Mouse (Mus musculus): ENCODE results near the gene Arl8b.

Arl8b gene

DNA sequence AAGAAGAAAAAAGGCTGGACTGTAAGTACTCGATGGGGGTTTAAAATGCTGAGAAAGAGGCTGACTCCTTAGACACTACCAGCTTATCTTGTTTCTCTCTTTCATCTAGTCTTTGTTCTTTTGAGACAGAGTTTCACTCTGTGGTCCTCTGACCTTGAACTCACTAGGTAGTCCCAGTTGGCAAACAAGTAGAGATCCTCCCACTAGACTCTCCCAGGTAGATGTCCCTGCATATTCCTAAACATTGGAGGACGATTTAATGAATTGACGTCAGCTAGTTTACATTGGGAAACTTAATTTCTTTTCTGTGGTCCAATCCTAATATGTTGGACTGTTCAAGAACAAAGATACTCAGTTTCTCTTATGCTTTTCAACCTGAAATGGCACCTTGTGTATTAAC is 2.7 kb downstream of the Arl8b start:
- DNase-seq, result no peak

GRCm38 (mm10) chr6:108791498-108791897 is 8.6 kb downstream of the Arl8b start:
- DNase-seq, result no peak

DNA sequence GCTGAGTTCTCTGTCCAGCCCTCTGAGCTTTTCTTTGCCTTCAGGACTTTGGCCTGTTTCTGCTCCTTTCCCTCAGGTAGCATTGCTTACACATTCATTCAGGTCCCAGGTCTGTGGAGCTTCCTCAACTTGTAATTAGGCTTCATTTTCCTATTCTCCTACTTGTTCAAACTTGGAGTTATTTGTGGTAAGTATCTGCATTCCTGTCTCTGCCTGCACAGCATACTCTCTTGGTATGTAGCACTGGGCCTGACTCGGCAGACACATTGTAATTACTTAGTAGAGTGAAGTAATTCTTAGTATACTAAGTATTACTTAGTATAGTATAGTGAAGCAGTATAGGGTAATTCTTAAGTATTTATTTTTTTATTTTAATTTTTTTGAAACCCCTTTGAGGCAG is 13.0 kb downstream of the Arl8b start:
- no peak for DNase-seq

DNA sequence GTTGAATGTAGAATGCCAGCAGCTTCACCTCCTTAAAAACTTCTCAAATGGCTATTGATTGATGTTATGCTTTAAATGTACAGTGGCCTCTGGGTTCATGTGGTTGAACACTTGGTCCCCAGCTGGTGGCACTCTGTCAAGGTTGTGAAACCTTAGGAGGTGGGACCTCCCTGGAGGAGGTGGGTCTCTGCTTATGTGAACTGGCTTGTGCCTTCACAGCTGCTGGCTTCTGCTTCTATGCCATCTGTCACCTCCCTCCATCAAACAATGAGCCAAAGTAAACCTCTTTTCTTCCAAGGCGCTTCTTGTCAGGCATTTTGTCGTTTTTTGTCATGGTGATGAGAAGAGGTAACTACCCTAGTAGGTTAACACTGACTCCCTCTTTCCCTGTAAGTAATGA is 13.8 kb downstream of the Arl8b start:
- DNase-seq, result no peak

- peak; percentile 43 for DNase-seq
Measured at GRCm38 (mm10) chr6:108805194-108805593, 22.3 kb downstream of the Arl8b start.

GRCm38 (mm10) chr6:108805871-108806270 is 23.0 kb downstream of the Arl8b start:
- no peak for DNase-seq

DNA sequence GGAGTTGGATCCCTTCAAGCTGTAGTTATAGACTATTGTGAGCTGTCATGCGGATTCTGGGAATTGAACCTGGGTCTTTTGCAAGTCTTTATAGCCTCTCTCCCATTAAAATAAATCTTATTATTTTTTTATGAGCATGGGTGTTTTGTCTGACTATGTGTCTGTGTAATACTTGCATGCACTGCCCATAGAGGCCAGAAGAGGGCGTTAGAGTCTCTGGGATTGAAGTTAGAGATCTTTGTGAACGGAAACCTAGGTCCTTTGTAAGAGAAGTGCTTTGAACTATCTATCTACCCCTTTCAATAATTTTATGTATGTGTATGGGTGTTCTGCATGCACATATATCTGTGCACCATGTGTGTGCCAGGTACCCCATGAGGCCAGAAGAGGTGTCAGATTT is 24.5 kb downstream of the Arl8b start:
- DNase-seq, result no peak

DNA sequence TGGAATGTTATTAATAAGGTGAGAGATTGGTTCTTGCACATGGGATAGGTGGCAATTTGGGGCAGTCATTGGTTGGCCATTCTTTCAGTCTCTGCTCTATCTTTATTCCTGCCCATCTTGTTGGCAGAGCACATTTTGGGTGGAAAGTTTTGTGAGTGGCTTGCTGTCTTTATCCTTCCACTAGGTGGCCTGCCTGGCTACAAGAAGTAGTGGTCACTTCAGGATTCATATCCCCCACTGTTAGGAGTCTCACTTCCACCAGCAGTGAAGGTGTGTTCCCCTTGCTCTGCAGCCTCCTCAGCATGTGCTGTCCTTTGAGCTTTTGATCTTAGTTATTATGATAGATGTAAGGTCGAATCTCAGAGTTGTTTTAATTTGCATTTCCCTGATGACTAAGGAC is 25.9 kb downstream of the Arl8b start:
- DNase-seq, result no peak

DNA sequence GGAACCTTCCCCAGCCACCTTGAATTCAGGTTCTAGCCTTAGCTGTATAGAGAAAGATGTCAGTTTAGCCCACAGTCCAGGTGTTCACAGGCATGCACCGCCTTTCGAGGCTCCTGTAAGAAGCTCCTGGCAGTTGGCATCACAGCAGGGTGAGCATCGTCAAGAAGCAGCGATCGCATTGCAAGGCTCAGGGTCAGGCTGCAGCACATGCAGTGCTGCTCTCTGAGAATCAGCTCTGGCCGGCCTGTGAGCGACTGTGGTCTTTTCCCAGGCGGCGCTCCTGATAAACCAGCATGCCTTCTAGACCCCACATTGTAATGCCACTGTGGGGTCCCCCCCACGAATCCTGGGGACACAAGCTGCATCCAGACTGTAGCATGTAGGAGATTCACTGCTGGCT is 27.3 kb downstream of the Arl8b start:
- DNase-seq, result no peak

GRCm38 (mm10) chr6:108812134-108812533 is 29.2 kb downstream of the Arl8b start:
- DNase-seq, result no peak

DNA sequence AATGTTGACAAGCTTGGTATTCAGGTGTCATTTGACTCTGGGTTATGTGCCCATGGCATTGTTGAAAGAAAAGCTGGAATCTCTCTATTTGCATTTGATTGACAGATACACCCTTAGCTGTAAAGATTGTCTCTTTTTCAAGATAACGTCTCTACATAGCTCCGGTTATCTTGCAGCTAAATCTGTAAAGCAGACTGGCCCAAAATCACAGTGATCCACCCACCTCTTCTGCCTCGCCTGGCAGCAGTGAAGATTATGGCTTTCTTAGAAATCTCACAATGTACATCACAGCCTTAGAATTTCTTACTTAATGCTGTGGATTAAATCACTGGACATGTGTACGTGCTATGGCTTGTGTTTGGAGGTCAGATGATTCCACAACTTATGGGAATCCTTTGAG is 34.6 kb downstream of the Arl8b start:
- DNase-seq, result peak; percentile 44

DNA sequence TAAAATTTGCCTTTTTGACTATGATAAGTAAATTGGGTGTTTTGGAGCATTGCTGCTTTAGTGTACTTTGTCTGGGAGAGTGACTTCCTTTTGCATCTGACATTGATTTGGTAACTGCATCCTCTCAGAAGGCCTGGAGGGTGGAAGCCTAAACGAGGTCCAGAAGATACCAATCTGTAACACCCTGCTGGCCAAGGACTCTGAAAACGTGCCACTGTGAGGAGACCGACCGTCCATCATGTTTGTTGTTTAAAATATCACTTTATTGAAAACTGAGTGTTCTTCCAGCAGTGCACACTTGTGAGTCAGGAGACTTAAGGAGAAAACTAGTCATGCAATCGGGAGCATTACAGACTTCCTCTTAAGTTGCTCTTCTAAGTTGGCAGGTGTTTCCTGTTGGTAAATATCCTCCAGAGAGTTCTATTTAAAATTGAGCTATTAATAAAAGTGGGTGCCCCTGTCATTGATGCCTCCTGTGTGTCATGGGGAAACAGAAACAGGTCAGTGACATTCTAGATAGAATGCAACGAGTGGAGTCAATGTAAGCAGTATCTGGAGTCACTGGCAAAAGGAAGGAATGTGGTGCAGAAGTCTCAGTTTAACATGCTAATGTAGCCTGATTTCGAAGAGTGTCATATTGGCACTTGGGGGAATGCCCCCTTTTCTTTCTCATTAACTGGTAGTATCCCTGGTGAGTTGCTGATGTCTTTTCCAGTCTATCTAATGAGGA is 42.1 kb downstream of the Arl8b start:
- DNase-seq, result no peak

DNA sequence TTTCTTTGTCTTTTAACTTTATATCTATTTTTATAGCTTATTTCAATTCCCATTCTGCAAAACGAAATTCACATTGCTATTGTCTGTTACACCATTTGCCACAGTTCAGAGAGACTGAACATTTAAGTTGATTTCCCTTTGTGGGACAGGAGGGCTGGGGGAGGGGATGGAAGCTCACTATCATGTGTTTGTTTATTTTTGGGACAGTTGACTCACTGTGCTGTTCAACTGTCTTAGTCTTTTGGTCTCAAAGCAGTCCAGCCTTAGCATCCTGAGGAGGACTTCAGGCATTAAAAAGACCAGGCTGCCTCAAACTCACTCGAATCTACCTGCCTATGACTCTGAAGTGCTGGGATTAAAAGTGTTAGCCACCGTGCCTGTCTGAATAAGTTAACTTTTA is 43.2 kb downstream of the Arl8b start:
- DNase-seq, result no peak

- DNase-seq, result no peak
Measured at GRCm38 (mm10) chr6:108827336-108827920, 44.5 kb downstream of the Arl8b start.

GRCm38 (mm10) chr6:108828234-108828868 is 45.5 kb downstream of the Arl8b start, which contains the start of gene Edem1:
Edem1 (plus strand) TSS chr6:108828641.
- DNase-seq, result peak; percentile 97

DNA sequence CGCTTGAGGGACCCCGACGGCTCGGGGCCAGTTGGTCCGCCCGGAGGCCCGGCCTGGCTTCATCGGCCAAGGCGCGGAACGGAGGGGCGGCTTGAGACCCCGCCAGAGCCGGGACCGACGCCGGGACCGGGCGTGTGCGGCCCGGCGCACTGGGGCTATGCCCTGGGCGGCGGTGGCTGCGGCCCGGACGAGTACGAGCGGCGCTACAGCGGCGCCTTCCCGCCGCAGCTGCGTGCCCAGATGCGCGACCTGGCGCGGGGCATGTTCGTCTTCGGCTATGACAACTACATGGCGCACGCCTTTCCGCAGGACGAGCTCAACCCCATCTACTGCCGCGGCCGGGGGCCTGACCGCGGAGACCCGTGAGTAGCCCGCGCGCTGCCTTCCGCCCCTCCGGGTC is 46.0 kb downstream of the Arl8b start:
- DNase-seq, result peak; percentile 44

- no peak for DNase-seq
Measured at GRCm38 (mm10) chr6:108829386-108830370, 46.8 kb downstream of the Arl8b start.

DNA sequence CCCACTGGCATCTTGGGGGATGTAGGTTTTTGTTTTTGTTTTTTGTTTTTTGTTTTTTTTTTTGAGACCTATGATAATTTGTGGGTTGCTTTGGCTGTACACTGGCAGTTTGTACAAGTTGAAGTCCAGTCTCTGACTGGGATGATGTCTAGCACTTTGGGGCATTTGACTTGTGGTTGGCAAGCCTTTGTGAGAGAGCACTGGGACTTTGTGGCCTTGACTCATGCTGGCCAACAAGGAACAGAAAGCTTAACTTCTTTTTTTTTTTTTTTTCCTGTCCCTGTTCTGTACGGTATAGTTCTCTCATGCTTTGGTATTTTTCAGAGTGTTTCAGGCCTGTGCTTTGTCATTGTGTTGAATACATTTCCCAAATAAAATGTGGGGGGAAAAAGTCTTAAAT is 49.3 kb downstream of the Arl8b start:
- DNase-seq, result no peak

DNA sequence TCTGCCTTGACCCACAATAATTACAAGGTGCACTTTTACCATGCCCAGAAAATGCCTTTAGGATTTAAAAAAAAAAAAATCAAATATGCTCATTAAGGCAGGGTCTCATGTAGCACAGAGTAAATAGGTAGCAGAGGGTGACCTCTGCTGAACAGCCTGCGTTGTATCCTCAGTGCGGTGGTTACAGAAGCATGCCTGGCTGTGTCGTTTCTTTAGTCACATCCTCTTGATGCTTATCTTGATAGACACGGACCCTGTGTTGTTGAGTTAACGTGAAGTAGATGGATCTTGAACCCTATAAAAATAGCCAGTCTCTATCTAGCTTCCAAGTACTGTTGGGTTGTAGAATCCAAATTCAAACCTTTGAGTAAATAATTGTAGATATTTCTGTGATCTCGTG is 50.1 kb downstream of the Arl8b start:
- DNase-seq, result no peak

- DNase-seq, result no peak
Measured at GRCm38 (mm10) chr6:108833963-108834697, 51.2 kb downstream of the Arl8b start.

DNA sequence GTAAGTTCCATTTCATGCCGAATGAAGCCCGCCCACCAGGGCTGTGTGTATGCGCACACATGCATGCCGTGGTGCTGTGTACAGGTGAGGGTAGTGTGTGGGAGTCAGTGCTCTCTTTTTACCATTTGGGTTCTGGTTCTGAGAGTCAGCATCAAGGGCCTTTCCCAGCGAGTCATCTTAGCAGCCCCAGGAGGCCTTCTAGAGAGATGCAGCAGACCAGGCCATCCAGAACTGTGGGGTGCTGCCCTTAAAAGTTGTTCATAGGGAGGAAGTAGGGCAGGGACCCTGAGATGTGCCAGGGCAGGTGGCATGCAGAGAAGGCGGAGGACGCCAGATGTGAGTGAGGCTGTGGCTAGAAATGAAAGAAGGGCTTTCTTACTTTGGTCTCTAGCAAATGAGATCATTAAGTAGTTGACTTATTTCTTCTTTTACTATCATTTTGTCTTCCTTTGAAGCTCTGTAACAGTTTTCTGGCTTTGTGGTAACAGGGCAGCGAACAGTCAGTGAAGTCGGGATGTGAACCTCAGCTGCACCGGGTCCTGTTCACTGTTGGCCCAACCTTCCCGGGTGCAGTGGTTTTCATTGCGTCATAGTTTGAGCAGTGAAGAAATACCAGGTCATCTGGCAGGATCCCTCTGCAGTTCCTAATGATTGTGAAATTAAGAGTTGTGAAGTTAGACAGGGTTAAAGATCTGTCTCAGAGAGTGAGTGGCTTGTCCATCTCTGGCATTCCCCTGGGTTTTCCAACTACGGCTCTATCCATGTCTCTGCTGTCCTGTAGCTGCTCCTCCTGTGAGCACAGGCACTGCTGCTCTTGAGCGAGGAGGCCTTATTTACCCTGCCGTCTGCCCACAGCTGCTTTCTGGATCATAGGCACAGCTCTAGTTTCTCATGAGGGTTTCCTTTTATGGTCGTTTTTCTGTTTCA is 53.1 kb downstream of the Arl8b start:
- DNase-seq, result no peak
